Mouse (Mus musculus) intestine, embryonic 16.5 days (tissue): ENCODE data around the gene Errfi1. TPM values are rescaled to one million over a fixed set of nuclear protein-coding genes. Genes with fewer than 3 reads are reported as not detected.

Source experiments
- ATAC-seq: fragments of 200-750 bp; cut with Nextera tagmentation; 2 replicates; pipeline ENCODE4 v1.8.0; 2017; ENCODE audit warnings: moderate TSS enrichment, moderate library complexity
- H3K27ac ChIP-seq: fragments of 300-500 bp; sonication (generic); 2 replicates; pipeline ENCODE4 v1.5.1; 2014; ENCODE audit warnings: mild to moderate bottlenecking, low read length
- H3K27me3 ChIP-seq: fragments of 300-500 bp; sonication (generic); replicated peaks from 2 replicates; pipeline ENCODE4 v1.6.1; 2014; ENCODE audit warnings: low read length, control low read depth, mixed read lengths; ENCODE audit not compliant: control insufficient read depth, insufficient read depth
- H3K36me3 ChIP-seq: fragments of 300-500 bp; sonication (generic); 2 replicates; pipeline ENCODE4 v1.6.1; 2014; ENCODE audit warnings: low read length, control low read depth; ENCODE audit not compliant: control insufficient read depth, insufficient read depth
- H3K4me1 ChIP-seq: fragments of 300-500 bp; sonication (generic); 2 replicates; pipeline ENCODE4 v1.6.1; 2014; ENCODE audit warnings: low read length, control low read depth, mixed read lengths; ENCODE audit not compliant: control insufficient read depth, insufficient read depth
- H3K4me2 ChIP-seq: fragments of 300-500 bp; sonication (generic); 2 replicates; pipeline ENCODE4 v1.6.1; 2014; ENCODE audit warnings: low read depth, low read length, control low read depth
- H3K4me3 ChIP-seq: fragments of 300-500 bp; sonication (generic); 2 replicates; pipeline ENCODE4 v1.5.1; 2014; ENCODE audit warnings: mild to moderate bottlenecking, low read length
- H3K9ac ChIP-seq: fragments of 300-500 bp; sonication (generic); 2 replicates; pipeline ENCODE4 v1.6.1; 2014; ENCODE audit warnings: low read depth, low read length
- H3K9me3 ChIP-seq: fragments of 300-500 bp; sonication (generic); 2 replicates; pipeline ENCODE4 v1.6.1; 2016; ENCODE audit warnings: low read length, control low read depth; ENCODE audit not compliant: control insufficient read depth
- WGBS: fragments of 180-500 bp; shearing (Covaris S2); extraction: QIAGEN DNeasy Blood & Tissue Kit; methylation state at CpG from one replicate; pipeline ENCODE4 v1.1.7; 2014; 5-methylcytosine and 5-hydroxymethylcytosine counted together
- polyA plus RNA-seq: library from polyadenylated mRNA; unstranded; fragments of >200 nt; fragmentation: Nextera tagmentation; extraction: Ambion mirVana; gene quantifications from 2 replicates; pipeline ENCODE4 v1.2.1, GENCODE M21; 2015

Gene Errfi1
- 28.0 and 28.2 TPM in 2 replicates for polyA plus RNA-seq

GRCm38 (mm10) chr4:150853680-150854461, at the start of gene Errfi1:
Gene Errfi1 (plus strand): TSS chr4:150853919.
- 45% methylated on average over 13 of the region's 13 CpGs for WGBS
- H3K9ac ChIP-seq: peak within 1 kb of the TSS; percentile 68

DNA sequence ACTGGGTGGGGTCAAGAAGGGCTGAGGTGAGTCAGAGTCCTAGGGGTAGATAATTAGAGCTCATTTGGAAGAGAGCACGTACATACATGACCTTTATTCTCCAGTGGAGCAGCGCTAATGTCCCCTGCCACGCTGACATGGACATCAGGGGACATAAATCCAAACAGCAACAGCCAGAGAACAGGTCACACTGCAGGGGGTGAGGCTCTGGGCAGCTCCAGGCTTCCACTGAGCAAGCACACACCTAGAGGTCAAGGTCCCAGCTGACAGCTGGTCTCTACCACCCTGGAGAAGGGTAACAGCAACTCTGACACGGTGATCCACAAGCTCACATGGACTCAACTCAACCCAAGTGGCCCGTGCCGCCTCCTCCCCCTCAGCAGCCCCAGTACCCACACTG, 49.5 kb upstream of the Errfi1 start:
- WGBS: 59% methylated on average over 6 of the region's 6 CpGs
- ATAC-seq: peak; percentile 47
- no peak overlapping the region for H3K4me2 ChIP-seq
- no peaks in the 10 kb centered on the region for H3K27me3 ChIP-seq
- H3K9me3 ChIP-seq: no peaks in the 10 kb centered on the region
- no peaks in the 10 kb centered on the region for H3K36me3 ChIP-seq
- H3K9ac ChIP-seq: no peak overlapping the region
- H3K4me1 ChIP-seq: peaks cover 35% of the 10 kb centered on the region
- H3K27ac ChIP-seq: peak overlapping the region; percentile 42; the same call in 1 of the 2 replicates
- no peak overlapping the region for H3K4me3 ChIP-seq

More at GRCm38 (mm10) chr4:150853680-150854461, at the start of gene Errfi1:
- Histone ChIP-seq H3K9me3 (no peaks in the 10 kb centered on the region), H3K36me3 (no peaks in the 10 kb centered on the region), H3K27me3 (no peaks in the 10 kb centered on the region), H3K27ac (peak within 1 kb of the TSS; percentile 93), H3K4me1 (peaks cover 12% of the 10 kb centered on the region), H3K4me2 (peak within 1 kb of the TSS; percentile 58), H3K4me3 (peak within 1 kb of the TSS; percentile 89)
- ATAC-seq: peak; percentile 84

DNA sequence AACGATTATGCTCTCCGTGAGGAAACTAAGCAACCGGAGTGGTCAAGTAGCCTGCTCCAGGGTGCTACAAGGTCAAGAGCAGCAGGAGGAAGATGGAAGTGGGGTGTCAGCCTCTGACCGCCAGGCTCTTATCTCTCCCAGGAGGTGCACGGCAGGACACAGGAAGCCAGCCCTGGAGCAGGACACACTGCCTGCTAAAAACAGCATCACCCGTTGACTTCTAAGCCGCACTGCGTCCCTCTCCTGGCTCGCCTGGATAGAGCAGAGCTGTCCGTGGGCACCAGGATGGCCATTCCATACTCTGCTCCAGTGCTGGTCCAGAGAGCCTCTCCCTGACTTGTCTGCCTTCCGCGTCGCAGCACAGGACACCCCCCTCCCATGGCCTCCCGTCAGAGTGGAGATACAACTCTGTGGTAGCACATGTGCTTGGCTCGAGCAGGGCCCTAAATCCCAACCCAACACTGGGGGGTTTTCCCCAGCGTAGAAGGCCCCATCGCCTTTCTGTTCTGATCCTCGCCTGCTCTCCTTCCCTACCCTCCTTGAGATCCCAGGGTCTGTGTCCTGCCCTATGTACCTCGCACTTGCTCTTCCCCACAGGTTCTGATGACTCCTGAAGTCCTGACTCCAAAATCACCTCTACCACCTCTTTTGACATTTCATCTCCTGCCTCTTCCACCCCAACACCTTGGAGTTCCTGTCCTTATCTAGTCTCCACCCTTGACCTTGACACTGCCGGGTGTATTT, 45.8 kb upstream of the Errfi1 start:
- Histone ChIP-seq H3K27me3 (no peaks in the 10 kb centered on the region), H3K27ac (0 out of 2 replicates have a peak overlapping the region, but pooled peaks have one; percentile 2), H3K9me3 (no peaks in the 10 kb centered on the region), H3K9ac (no peak overlapping the region), H3K4me3 (no peak overlapping the region), H3K4me1 (peaks cover 27% of the 10 kb centered on the region), H3K4me2 (no peak overlapping the region), H3K36me3 (no peaks in the 10 kb centered on the region)
- ATAC-seq: peak; percentile 31
- WGBS: 60% methylated on average over 20 of the region's 20 CpGs

DNA sequence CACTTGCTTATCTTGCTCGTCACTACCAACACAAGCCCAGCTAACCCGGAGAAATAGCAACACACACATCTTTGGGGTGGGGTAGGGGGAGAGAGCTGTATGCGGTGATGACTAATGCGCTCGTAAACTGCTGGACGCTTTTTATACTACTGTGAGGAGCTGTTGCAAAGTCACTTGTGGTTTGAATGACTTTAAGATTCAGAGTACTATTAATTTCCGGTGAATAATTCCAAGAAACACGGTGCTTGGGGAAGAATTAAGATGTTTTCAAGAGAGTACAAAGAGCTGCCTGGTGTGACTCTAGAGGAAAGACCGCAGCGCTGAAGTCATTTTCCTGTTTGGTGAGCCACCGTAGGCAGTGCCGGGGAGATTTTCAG, 45.3 kb upstream of the Errfi1 start:
- H3K36me3 ChIP-seq: no peaks in the 10 kb centered on the region
- H3K4me1 ChIP-seq: peaks cover 27% of the 10 kb centered on the region
- 0 out of 2 replicates have a peak overlapping the region, but pooled peaks have one; percentile 2 for H3K27ac ChIP-seq
- no peaks in the 10 kb centered on the region for H3K9me3 ChIP-seq
- ATAC-seq: peak; percentile 66
- no peaks in the 10 kb centered on the region for H3K27me3 ChIP-seq
- no peak overlapping the region for H3K4me2 ChIP-seq
- H3K9ac ChIP-seq: no peak overlapping the region
- 35% methylated on average over 12 of the region's 12 CpGs for WGBS
- no peak overlapping the region for H3K4me3 ChIP-seq

GRCm38 (mm10) chr4:150809323-150809722, 44.4 kb upstream of the Errfi1 start:
- H3K9ac ChIP-seq: 0 out of 2 replicates have a peak overlapping the region, but pooled peaks have one; percentile 7
- no peak overlapping the region for H3K4me3 ChIP-seq
- no peaks in the 10 kb centered on the region for H3K9me3 ChIP-seq
- H3K27ac ChIP-seq: no peak overlapping the region
- H3K27me3 ChIP-seq: no peaks in the 10 kb centered on the region
- H3K36me3 ChIP-seq: no peaks in the 10 kb centered on the region
- H3K4me1 ChIP-seq: peaks cover 28% of the 10 kb centered on the region
- ATAC-seq: no peak
- H3K4me2 ChIP-seq: no peak overlapping the region
- WGBS: 37% methylated on average over 9 of the region's 9 CpGs

- WGBS: 56% methylated on average over 4 of the region's 4 CpGs
Measured at GRCm38 (mm10) chr4:150815144-150815543, 38.6 kb upstream of the Errfi1 start.

GRCm38 (mm10) chr4:150816414-150816951, 37.2 kb upstream of the Errfi1 start:
- Histone ChIP-seq H3K9me3 (no peaks in the 10 kb centered on the region), H3K4me2 (peak overlapping the region; percentile 4; the same call in 1 of the 2 replicates), H3K4me1 (peaks cover 48% of the 10 kb centered on the region), H3K9ac (peak overlapping the region; percentile 23; the same call in 1 of the 2 replicates), H3K36me3 (no peaks in the 10 kb centered on the region), H3K27me3 (no peaks in the 10 kb centered on the region), H3K4me3 (no peak overlapping the region), H3K27ac (peak overlapping the region; percentile 82)
- ATAC-seq: peak; percentile 58
- WGBS: 31% methylated on average over 13 of the region's 13 CpGs

More at GRCm38 (mm10) chr4:150815144-150815543, 38.6 kb upstream of the Errfi1 start:
- Histone ChIP-seq H3K36me3 (no peaks in the 10 kb centered on the region), H3K27ac (peak overlapping the region; percentile 82), H3K4me3 (no peak overlapping the region), H3K9ac (no peak overlapping the region), H3K4me2 (no peak overlapping the region), H3K9me3 (no peaks in the 10 kb centered on the region), H3K27me3 (no peaks in the 10 kb centered on the region), H3K4me1 (peaks cover 43% of the 10 kb centered on the region)
- peak; percentile 77 for ATAC-seq

GRCm38 (mm10) chr4:150819126-150819910, 34.4 kb upstream of the Errfi1 start:
- H3K27ac ChIP-seq: no peak overlapping the region
- H3K9me3 ChIP-seq: no peaks in the 10 kb centered on the region
- H3K4me3 ChIP-seq: no peak overlapping the region
- H3K4me1 ChIP-seq: peaks cover 65% of the 10 kb centered on the region
- H3K27me3 ChIP-seq: no peaks in the 10 kb centered on the region
- H3K4me2 ChIP-seq: no peak overlapping the region
- H3K36me3 ChIP-seq: no peaks in the 10 kb centered on the region
- no peak for ATAC-seq
- 67% methylated on average over 12 of the region's 12 CpGs for whole genome bisulfite sequencing
- H3K9ac ChIP-seq: no peak overlapping the region
